Mouse (Mus musculus) naive thymus-derived CD4-positive, alpha-beta T cell, adult 5 months (primary cell): ENCODE data around the gene Nkd1. TPM values are rescaled to one million over a fixed set of nuclear protein-coding genes. Genes with fewer than 3 reads are reported as not detected.

Source experiments
- polyA plus RNA-seq: library from polyadenylated mRNA; unstranded; fragments of 100-300 nt; shearing (Covaris generic); gene quantifications from one replicate; pipeline ENCODE4 v1.2.1, GENCODE M21; 2017

Nkd1 gene
- polyA plus RNA-seq: not detected

DNA sequence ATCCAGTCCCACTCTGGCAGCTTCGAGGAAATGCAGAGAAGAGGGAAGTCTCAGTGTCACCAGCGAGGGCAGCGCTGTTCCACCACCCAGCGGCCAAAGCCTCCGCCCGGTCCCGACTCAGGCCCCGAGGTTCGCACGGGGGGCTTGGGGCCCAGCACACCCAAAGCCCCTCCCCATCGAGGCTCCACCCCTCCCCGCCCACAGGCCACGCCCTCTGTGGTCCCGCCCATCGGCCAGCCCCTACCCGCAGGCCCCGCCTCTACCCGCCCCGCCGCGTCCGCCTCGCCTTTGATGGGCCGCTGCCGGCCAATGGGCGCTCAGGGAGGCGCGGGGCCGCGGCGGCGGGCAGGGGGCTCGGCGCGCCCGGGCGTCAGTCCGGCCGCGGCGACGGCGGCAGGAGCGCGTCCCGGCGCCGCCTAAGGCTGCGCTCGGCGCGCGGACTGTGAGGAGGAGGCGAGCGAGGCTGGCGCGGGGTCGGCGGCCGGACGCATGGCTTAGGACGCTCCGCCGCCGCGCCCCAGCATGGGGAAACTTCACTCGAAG lies at the start of gene Nkd1:
TSS of gene Nkd1 (plus strand) at position 370 of the 543 bp plus-strand sequence.

DNA sequence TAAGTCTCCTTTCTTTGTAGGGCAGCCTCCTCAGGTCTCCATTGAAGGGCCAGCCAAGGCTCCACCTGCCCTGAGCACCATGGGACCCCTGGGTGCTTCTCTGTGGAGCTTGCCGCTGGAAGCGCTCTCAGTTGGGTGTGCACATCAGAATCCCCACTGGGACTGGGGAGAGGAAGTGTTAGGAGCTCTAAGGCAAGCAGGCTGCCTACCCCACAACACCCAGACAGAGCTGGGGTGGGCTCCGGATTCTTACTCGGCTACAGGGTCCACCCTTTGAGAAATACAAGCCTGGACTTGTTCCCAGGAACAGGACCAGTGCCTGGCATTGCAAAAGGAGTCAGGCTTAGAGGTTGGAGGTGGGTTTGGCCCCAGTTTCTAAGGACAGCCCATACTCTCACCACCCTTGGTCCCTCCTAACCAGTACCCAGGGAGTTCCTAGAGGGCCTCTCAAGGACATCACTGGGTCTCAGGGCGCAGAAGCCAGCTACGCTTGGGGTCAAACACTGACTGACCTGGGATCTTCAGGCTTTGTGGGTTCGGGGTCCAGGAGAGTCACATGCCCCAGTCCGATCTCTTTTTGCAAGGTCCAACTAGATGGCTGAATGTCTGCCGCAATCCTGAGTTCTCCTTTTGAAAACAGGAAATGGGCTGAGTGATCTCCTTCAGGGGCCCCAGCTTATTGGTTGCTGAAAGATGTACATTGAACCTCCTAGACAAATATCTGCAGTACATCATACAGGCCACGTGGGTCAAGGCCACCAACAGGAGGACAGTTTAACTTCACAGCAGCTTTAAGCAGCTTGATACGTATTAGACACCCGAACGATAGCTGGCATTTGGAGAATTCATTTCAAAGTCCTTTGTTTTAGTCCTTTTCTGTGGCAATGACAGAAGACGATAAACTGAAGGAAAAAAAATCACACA lies 114.6 kb downstream of the Nkd1 start, which contains the start of gene Snx20:
TSS of gene Snx20 (minus strand) at position 655 of the 924 bp plus-strand sequence.

Other genes starting within 250 kb of the Nkd1 start
- 119 TPM for gene Adcy7, start 249.0 kb upstream of the Nkd1 start, polyA plus RNA-seq
- 58.8 TPM for gene Brd7, start 159.2 kb upstream of the Nkd1 start, polyA plus RNA-seq
- gene Snx20, start 114.8 kb downstream of the Nkd1 start, polyA plus RNA-seq: 121 TPM
- gene Nod2, start 126.0 kb downstream of the Nkd1 start, polyA plus RNA-seq: 0.15 TPM
- gene Cyld, start 175.7 kb downstream of the Nkd1 start, polyA plus RNA-seq: 132 TPM